Mouse (Mus musculus) spleen, adult 2 months (tissue): ENCODE measurements around the gene Gne.

Experiments
- CTCF ChIP-seq: fragments of 200-500 bp; IDR thresholded peaks from 2 replicates; pipeline ENCODE4 v1.5.1; 2011; ENCODE audit warnings: mild to moderate bottlenecking, inconsistent platforms; ENCODE audit not compliant: insufficient read depth, insufficient read length, insufficient replicate concordance; ENCODE audit errors: extremely low read depth
- POLR2A ChIP-seq: fragments of 200-500 bp; IDR thresholded peaks from 2 replicates; pipeline ENCODE4 v1.6.1; 2011; ENCODE audit warnings: low read depth, low read length, inconsistent platforms

GRCm38 (mm10) chr4:44072873-44073441 lies 11.0 kb downstream of the Gne start:
- no peak for TF ChIP-seq POLR2A
- no peak for TF ChIP-seq CTCF
